Mouse (Mus musculus) olfactory bulb, adult 2 months (tissue): ENCODE results near the gene Pgpep1. TPM values are rescaled to one million over a fixed set of nuclear protein-coding genes. Genes with fewer than 3 reads are reported as not detected.

Experiments
- H3K27ac ChIP-seq: fragments of 200-500 bp; 2 replicates; pipeline ENCODE4 v1.5.1; 2012; ENCODE audit warnings: low read depth, low read length; ENCODE audit not compliant: insufficient read depth
- H3K4me1 ChIP-seq: fragments of 200-500 bp; 2 replicates; pipeline ENCODE4 v1.6.1; 2012; ENCODE audit warnings: low read length; ENCODE audit not compliant: control insufficient read depth, insufficient read depth
- H3K4me3 ChIP-seq: fragments of 200-500 bp; 2 replicates; pipeline ENCODE4 v1.5.1; 2012; ENCODE audit warnings: mild to moderate bottlenecking, low read depth, low read length, moderate library complexity; ENCODE audit not compliant: insufficient read depth
- CTCF ChIP-seq: fragments of 200-500 bp; IDR thresholded peaks from 2 replicates; pipeline ENCODE4 v1.5.1; 2012; ENCODE audit warnings: low read depth, mild to moderate bottlenecking, low read length, moderate library complexity; ENCODE audit not compliant: insufficient read depth
- POLR2A ChIP-seq: fragments of 200-500 bp; IDR thresholded peaks from 2 replicates; pipeline ENCODE4 v1.6.1; 2012; ENCODE audit warnings: mild to moderate bottlenecking, low read depth, low read length, moderate library complexity; ENCODE audit not compliant: insufficient read depth
- WGBS: fragments of 180-500 bp; shearing (Covaris S2); methylation state at CpG from one replicate; pipeline ENCODE4 v1.1.7; 2018; 5-methylcytosine and 5-hydroxymethylcytosine counted together
- polyA plus RNA-seq: library from polyadenylated mRNA; stranded (reverse); fragments of >200 nt; gene quantifications from 2 replicates; pipeline ENCODE4 v1.2.4, GENCODE M21; 2012; ENCODE audit warnings: low replicate concordance; ENCODE audit not compliant: missing spikeins, insufficient read depth, insufficient read length

The Pgpep1 gene
- polyA plus RNA-seq, 1 experiment, result not detected

- peak; percentile 83 for TF ChIP-seq POLR2A
- no peak for TF ChIP-seq CTCF
- H3K27ac ChIP-seq, result peak overlapping the region; percentile 95
- under 1% methylated on average over 59 of the region's 59 CpGs for WGBS
- peak overlapping the region; percentile 81 for H3K4me3 ChIP-seq
- H3K4me1 ChIP-seq, result peaks cover 37% of the 10 kb centered on the region
Observed at GRCm38 (mm10) chr8:70699834-70700554, 39.8 kb upstream of the Pgpep1 start.

- Histone ChIP-seq H3K4me1 (peaks cover 37% of the 10 kb centered on the region), H3K27ac (peak overlapping the region; percentile 95), H3K4me3 (peak overlapping the region; percentile 81)
- WGBS, result under 1% methylated on average over 88 of the region's 89 CpGs
- TF ChIP-seq POLR2A (no peak; the same call in 1 of the 2 replicates), CTCF (0 out of 2 replicates have a peak, but pooled peaks have one; percentile 8)
Observed at GRCm38 (mm10) chr8:70699116-70699833, 39.1 kb upstream of the Pgpep1 start.

GRCm38 (mm10) chr8:70698310-70699109 is 38.3 kb upstream of the Pgpep1 start, which contains the start of gene Jund:
Gene Jund (plus strand): TSS chr8:70698949.
- peak within 1 kb of the TSS; percentile 81 for H3K4me3 ChIP-seq
- TF ChIP-seq CTCF (no peak), POLR2A (peak; percentile 100)
- H3K27ac ChIP-seq, result peak within 1 kb of the TSS; percentile 98
- 1% methylated on average over 69 of the region's 69 CpGs for WGBS
- H3K4me1 ChIP-seq, result peaks cover 33% of the 10 kb centered on the region

GRCm38 (mm10) chr8:70697366-70698250 is 37.4 kb upstream of the Pgpep1 start:
- Histone ChIP-seq H3K4me3 (peak overlapping the region; percentile 63), H3K27ac (peak overlapping the region; percentile 98), H3K4me1 (peaks cover 26% of the 10 kb centered on the region)
- WGBS, result 70% methylated on average over 12 of the region's 12 CpGs
- TF ChIP-seq POLR2A (no peak), CTCF (no peak)

- Histone ChIP-seq H3K4me3 (no peak overlapping the region), H3K27ac (peak overlapping the region; percentile 47; the same call in 1 of the 2 replicates), H3K4me1 (peaks cover 27% of the 10 kb centered on the region)
- whole genome bisulfite sequencing, result 16% methylated on average over 4 of the region's 4 CpGs
- TF ChIP-seq CTCF, result no peak
- no peak for TF ChIP-seq POLR2A
Observed at GRCm38 (mm10) chr8:70696946-70697345, 36.8 kb upstream of the Pgpep1 start.

- peak overlapping the region; percentile 24 for H3K4me3 ChIP-seq
- TF ChIP-seq CTCF (no peak), POLR2A (no peak)
- H3K4me1 ChIP-seq, result peaks cover 31% of the 10 kb centered on the region
- 7% methylated on average over 31 of the region's 31 CpGs for WGBS
- peak overlapping the region; percentile 70 for H3K27ac ChIP-seq
Observed at GRCm38 (mm10) chr8:70696019-70696885, 36.1 kb upstream of the Pgpep1 start.

GRCm38 (mm10) chr8:70695318-70696018 is 35.3 kb upstream of the Pgpep1 start:
- Histone ChIP-seq H3K4me3 (no peak overlapping the region), H3K27ac (no peak overlapping the region), H3K4me1 (peaks cover 29% of the 10 kb centered on the region)
- TF ChIP-seq POLR2A (no peak), CTCF (no peak)
- 63% methylated on average over 32 of the region's 32 CpGs for WGBS
